Mouse (Mus musculus) lung, adult 2 months (tissue): ENCODE measurements around the gene Adcyap1r1.

ENCODE experiments used
- CTCF ChIP-seq: fragments of 200-500 bp; IDR thresholded peaks from 2 replicates; pipeline ENCODE4 v1.5.1; 2011; ENCODE audit warnings: mild to moderate bottlenecking, low read length, control low read depth; ENCODE audit not compliant: insufficient read depth
- POLR2A ChIP-seq: fragments of 200-500 bp; IDR thresholded peaks from 2 replicates; pipeline ENCODE4 v1.6.1; 2011; ENCODE audit warnings: low read depth, mild to moderate bottlenecking, control low read depth, low read length, borderline replicate concordance; ENCODE audit errors: extremely low read depth

DNA sequence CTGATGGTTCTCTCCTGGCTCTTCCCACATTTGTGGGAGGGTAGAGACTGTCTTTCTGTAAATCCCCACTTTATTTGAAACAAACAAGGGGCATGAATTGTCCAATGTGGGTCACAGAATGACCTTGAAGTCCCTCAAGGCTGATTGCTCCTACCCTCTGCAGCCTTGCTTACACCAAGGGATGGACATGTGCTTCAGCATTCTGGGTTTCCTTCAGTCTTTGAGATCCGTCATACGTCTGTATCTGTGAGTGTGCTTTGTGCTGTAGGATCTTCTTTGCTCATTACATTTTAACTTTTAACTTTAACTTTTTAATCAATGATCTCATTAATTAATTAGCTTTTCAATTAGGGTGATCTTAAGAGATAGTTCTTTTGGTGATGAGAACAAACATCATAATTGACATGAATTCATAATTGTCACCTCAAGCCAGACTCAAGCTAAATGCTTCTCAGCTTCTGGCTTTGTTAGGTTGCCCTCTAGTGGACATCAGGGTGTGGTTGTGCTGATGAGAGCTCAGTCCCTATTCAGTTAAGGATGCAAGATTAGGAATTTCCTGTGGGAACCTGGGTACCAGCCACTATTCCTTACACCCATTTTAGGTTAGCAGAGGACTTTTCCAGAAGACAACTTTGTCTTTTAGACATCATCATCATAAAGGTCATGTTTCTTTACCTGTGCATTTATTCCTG is 53.2 kb downstream of the Adcyap1r1 start:
- TF ChIP-seq CTCF: peak; percentile 44; the same call in 1 of the 2 replicates
- no peak for TF ChIP-seq POLR2A
